Mouse (Mus musculus): ENCODE measurements around the gene Nudt4. TPM values are rescaled to one million over a fixed set of nuclear protein-coding genes. Genes with fewer than 3 reads are reported as not detected.

Nudt4 gene
- polyA plus RNA-seq, 2 experiments from 2014 or later: 11.3 to 14.8 TPM

GRCm38 (mm10) chr10:95535399-95536221 is 28.3 kb downstream of the Nudt4 start:
- ATAC-seq: no peak

GRCm38 (mm10) chr10:95533382-95533781 is 30.6 kb downstream of the Nudt4 start:
- ATAC-seq: no peak

GRCm38 (mm10) chr10:95532916-95533315 is 31.0 kb downstream of the Nudt4 start:
- no peak for ATAC-seq

- no peak for ATAC-seq
Measured at GRCm38 (mm10) chr10:95530551-95531121, 33.3 kb downstream of the Nudt4 start.

DNA sequence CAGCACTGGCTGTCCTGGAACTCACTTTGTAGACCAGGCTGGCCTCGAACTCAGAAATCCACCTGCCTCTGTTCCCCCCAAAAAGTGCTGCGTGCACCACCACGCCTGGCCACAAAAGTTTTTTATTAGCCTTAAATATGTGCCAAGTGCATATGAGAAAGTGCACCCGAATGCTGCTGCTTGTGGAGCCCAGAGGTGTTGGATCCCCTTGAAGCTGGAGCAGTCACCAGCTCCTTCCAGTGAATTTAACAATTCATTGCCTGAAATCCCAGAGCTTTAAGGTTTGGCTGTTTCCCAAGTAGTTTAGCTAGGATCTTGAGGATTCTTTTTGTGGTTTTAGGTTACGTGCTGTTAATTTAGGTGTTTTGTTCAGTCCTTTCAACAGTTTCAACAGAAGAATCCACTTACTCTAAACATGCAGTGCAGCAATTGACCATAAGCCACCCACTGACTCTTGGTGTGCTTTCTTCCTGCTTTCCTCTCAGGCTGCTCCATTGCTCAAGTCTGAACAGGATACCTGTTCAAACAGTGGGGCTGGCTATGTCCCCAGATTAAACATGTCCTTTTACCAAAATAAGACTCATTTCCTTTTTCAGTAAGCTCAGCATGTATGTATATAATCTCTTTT is 37.3 kb downstream of the Nudt4 start:
- ATAC-seq: no peak

- ATAC-seq: no peak
Measured at GRCm38 (mm10) chr10:95525871-95526270, 38.1 kb downstream of the Nudt4 start.

GRCm38 (mm10) chr10:95525037-95525675 is 38.8 kb downstream of the Nudt4 start:
- ATAC-seq: no peak

DNA sequence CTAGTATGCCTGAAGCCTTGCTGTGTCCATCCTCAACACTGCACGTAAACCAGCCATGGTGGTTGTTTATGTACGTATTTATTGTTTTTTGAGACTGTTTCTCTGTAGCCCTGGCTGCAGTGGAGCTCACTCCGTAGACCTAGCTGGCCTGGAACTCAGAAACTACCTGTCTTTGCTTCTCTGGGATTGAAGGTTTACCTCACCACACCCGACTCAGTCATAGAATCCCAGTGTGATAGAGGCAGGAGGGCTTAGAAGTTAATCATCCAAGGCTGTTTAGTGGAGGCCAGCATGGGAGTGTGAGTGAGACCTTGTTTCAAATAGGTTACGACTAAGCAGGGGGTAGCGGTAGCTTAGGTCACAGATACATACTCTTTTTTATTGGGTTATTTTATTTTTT is 46.3 kb downstream of the Nudt4 start:
- ATAC-seq: no peak

DNA sequence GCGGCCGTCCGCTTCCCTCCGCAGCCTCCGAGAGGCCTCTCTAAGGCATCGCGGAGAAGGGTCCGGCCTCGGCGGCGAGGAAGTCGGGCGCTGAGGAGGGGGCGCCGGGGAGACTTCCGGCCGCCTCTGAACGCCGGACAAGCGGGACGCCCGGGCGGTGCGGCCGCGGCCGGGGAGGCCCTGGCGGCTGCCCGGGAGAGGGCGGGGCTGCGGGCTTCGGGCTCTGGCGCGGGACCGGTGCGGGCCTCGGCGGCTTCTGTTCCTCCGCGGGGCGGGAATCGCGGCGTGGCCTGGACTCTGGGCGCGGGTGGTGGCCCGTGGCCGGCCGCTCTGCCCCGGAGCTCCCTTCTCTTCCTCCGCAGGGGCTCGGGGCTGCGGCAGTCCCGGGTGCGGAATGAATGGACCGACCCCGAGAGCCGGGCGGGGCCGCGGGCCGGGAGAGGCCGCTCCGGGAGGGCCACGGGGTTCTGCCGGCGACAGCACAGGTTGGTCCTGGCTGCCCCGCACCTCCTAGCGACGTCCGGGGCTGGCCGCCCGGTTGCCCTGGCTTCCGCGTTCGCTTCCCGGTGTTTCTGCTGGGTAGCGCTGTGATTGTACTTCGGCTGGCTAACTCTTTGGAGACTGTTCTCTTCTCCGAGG is 48.5 kb downstream of the Nudt4 start:
- peak; percentile 22 for ATAC-seq

GRCm38 (mm10) chr10:95514656-95515292 is 49.2 kb downstream of the Nudt4 start, which contains the start of gene Ube2n:
Gene Ube2n, plus strand, starts transcription at chr10:95515145.
- peak; percentile 87 for ATAC-seq

DNA sequence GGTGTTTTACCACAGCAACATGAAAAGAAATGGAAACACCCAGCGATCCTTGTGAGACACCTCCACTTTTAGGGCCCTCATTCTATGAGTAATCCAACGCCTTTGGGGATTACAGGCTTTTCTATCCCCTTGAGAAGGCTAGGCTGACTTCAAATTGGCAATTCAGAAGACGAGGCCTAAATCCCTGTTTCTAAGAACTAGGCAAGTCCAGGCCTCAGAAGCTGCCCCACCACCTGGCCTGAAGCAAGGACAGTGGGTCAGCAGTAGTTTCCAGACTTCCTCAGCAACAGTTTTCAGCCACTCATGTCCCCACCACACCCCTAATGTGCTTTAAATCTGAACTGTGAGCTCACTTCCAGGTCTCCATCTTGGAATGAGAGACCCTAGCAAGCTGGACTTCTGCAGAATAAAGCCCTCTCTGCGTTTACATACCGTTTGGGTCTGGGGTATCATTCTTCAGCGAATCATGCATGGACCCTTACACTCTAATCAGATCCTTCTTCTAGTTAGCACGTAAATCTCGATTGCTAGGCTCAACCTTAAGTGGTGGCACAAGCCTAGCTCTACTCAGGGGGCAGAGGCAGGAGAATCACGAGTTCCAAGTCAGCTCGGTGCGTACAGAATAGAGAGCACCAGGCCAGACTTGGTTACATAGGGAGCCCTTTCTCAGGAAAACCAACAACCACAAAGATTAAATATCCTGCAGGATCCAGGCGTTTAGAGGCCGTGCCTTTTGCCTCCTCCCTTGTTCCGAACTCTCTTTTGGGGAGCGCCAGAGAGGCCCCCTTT is 50.0 kb downstream of the Nudt4 start:
- ATAC-seq: no peak

- ATAC-seq: no peak
Measured at GRCm38 (mm10) chr10:95512635-95513034, 51.3 kb downstream of the Nudt4 start.

- no peak for ATAC-seq
Measured at GRCm38 (mm10) chr10:95509263-95509662, 54.7 kb downstream of the Nudt4 start.

GRCm38 (mm10) chr10:95508793-95509192 is 55.2 kb downstream of the Nudt4 start:
- ATAC-seq: peak; percentile 77

GRCm38 (mm10) chr10:95508126-95508525 is 55.8 kb downstream of the Nudt4 start:
- ATAC-seq: no peak

GRCm38 (mm10) chr10:95504341-95504740 is 59.6 kb downstream of the Nudt4 start:
- no peak for ATAC-seq

DNA sequence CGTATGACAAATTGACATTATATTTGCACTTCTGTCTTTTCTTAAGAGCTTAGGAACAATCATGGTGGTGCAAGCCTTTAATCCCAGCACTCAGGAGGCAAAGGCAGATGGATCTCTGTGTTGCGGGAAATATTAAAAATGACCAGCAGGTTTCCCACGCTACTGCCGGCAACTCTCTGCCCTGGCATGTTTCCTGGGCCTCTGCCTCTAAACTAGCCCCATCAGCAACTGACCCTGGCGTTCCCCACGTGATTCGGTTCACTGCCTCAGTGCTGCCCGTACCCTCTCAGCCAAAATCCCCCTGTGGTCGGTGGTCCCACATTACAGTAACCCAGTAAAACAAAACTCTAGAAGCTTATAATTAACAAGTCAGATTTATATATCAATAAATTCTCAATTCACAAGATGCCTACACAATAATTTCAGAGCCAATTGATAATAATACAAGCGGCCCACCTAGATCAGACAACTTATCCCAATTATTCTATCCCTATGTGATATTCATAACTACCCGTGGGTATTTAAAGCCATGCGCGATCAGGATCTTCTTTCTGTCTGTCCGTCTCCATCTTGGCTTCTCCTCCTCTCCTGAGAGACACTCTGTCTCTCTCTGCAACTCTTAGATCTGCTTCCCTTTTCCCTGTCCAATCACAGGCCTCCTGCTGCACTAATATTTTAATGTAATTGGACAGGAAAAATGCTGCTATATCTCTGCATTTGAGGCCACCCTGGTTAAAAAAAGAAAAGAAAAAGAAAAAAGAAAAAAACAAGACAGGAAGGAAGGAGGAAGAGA is 60.3 kb downstream of the Nudt4 start:
- no peak for ATAC-seq

- peak; percentile 97 for ATAC-seq
Measured at GRCm38 (mm10) chr10:95501463-95502081, 62.4 kb downstream of the Nudt4 start, which contains the start of gene Mrpl42. Gene Mrpl42, minus strand, starts transcription at chr10:95501940.

DNA sequence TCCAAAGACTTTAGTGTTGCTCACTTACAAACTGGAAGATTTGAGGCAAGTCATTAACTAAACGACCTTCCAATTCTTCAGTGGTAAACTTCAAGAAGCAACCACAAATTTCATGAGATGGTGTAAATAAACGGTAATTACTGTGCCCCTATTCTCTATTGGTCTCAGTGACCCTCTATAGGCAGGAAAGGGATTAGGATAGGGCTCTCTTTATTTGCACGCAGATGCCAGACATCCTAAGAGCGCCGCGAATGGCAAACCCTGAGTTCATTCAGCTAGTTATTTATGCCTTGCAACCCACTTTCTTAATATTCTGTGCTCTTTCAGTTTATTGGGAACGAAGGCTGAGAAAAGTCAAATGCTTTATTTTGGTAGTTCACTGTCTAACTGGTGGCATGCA is 62.9 kb downstream of the Nudt4 start:
- no peak for ATAC-seq
